Comparison of ENCODE assay signal across 7 mouse cellular contexts in genomic region chr1:132190040-132190513, GRCm38 (mm10). TPM values are rescaled to one million over a fixed set of nuclear protein-coding genes. Genes with fewer than 3 reads are reported as not detected.
DNase-seq lines count a peak whose midpoint lies in the region; ATAC-seq and TF ChIP-seq lines count a peak whose summit lies in the region.

No protein-coding gene starts in this region.

- 3% methylated on average over 50 of the region's 50 CpGs for WGBS in thymus, adult 2 months
- under 1% methylated on average over 44 of the region's 50 CpGs for WGBS in embryonic facial prominence, embryonic 15.5 days
- WGBS in liver, embryonic 15.5 days (ENCODE audit: insufficient replicate concordance) = 1% methylated on average over 50 of the region's 50 CpGs

- peak; percentile 29 for DNase-seq in thymus, postnatal 4 days
- DNase-seq in thymus, adult 2 months = no peak
- DNase-seq in kidney, adult 18-20 months = peak; percentile 38
- peak; percentile 78 for DNase-seq in retina, embryonic 14.5 days (ENCODE audit: low spot score)
- DNase-seq in ovary, postnatal 14 days (ENCODE audit: low spot score) = no peak

- peak overlapping the region; percentile 98 for H3K4me2 ChIP-seq in embryonic facial prominence, embryonic 15.5 days (replicated peaks)
- H3K4me2 ChIP-seq in liver, embryonic 15.5 days = peak overlapping the region; percentile 68

- no peak overlapping the region for H3K4me3 ChIP-seq in thymus, adult 2 months (ENCODE audit: control insufficient read depth, insufficient read depth, low read length)
- peak overlapping the region; percentile 55 for H3K4me3 ChIP-seq in embryonic facial prominence, embryonic 15.5 days (replicated peaks)
- H3K4me3 ChIP-seq in liver, embryonic 15.5 days (replicated peaks) = peak overlapping the region; percentile 45

- peaks cover 14% of the 10 kb centered on the region; the same call in 1 of the 2 replicates for H3K27me3 ChIP-seq in thymus, adult 2 months (ENCODE audit: control insufficient read depth, insufficient read depth, low read length)
- peaks cover 70% of the 10 kb centered on the region for H3K27me3 ChIP-seq in embryonic facial prominence, embryonic 15.5 days
- peaks cover 89% of the 10 kb centered on the region for H3K27me3 ChIP-seq in liver, embryonic 15.5 days

- TF ChIP-seq POLR2A in thymus, adult 2 months (IDR thresholded peaks at IDR 0.05; ENCODE audit: control insufficient read depth, extremely low read depth, insufficient read depth, low read length, poor library complexity) = no peak

- peak; percentile 21; the same call in 1 of the 2 replicates for ATAC-seq in embryonic facial prominence, embryonic 15.5 days (ENCODE audit: insufficient number of reproducible peaks, low FRiP score, low TSS enrichment, low read depth)
- no peak for ATAC-seq in liver, embryonic 15.5 days (ENCODE audit: insufficient read depth)

- H3K27ac ChIP-seq in thymus, adult 2 months (ENCODE audit: control insufficient read depth, insufficient read depth, low read length) = no peak overlapping the region
- H3K27ac ChIP-seq in embryonic facial prominence, embryonic 15.5 days (replicated peaks) = no peak overlapping the region
- H3K27ac ChIP-seq in liver, embryonic 15.5 days (replicated peaks) = no peak overlapping the region

- peak overlapping the region; percentile 41 for H3K9ac ChIP-seq in embryonic facial prominence, embryonic 15.5 days
- no peak overlapping the region for H3K9ac ChIP-seq in liver, embryonic 15.5 days

- peaks cover 3% of the 10 kb centered on the region; the same call in 1 of the 2 replicates for H3K4me1 ChIP-seq in thymus, adult 2 months (replicated peaks; ENCODE audit: control insufficient read depth, insufficient read depth, low read length)
- H3K4me1 ChIP-seq in embryonic facial prominence, embryonic 15.5 days = peaks cover 30% of the 10 kb centered on the region
- H3K4me1 ChIP-seq in liver, embryonic 15.5 days (replicated peaks) = peaks cover 9% of the 10 kb centered on the region

- H3K9me3 ChIP-seq in embryonic facial prominence, embryonic 15.5 days (replicated peaks) = no peaks in the 10 kb centered on the region
- no peaks in the 10 kb centered on the region for H3K9me3 ChIP-seq in liver, embryonic 15.5 days (replicated peaks)

- H3K36me3 ChIP-seq in thymus, adult 2 months (ENCODE audit: control insufficient read depth, insufficient read depth, low read length) = no peaks in the 10 kb centered on the region
- no peaks in the 10 kb centered on the region for H3K36me3 ChIP-seq in embryonic facial prominence, embryonic 15.5 days
- no peaks in the 10 kb centered on the region for H3K36me3 ChIP-seq in liver, embryonic 15.5 days (replicated peaks)

- TF ChIP-seq CTCF in thymus, adult 2 months (IDR thresholded peaks at IDR 0.05; ENCODE audit: borderline replicate concordance, control insufficient read depth, extremely low read depth, insufficient read depth, low read length, poor library complexity) = no peak

RNA-seq across cellular contexts. Expression of gene Lemd1, which starts 1.2 kb away (rescaled TPM):
- not detected in 2 replicates for polyA plus RNA-seq in thymus, adult 2 months (2012; rRNA removed)
- 0.79 and 0.91 TPM in 2 replicates for polyA plus RNA-seq in embryonic facial prominence, embryonic 15.5 days (2015; fragmentation: Nextera tagmentation; extraction: Ambion mirVana)
- not detected in 2 replicates for polyA plus RNA-seq in liver, embryonic 15.5 days (2015; fragmentation: Nextera tagmentation; extraction: Ambion mirVana)

RNA-seq across cellular contexts. Expression of gene AC124108.1, which starts 1.2 kb away (rescaled TPM):
- 0.03 TPM in 1 of 2 replicates, not detected in the other for polyA plus RNA-seq in thymus, adult 2 months (2012; rRNA removed)
- polyA plus RNA-seq in embryonic facial prominence, embryonic 15.5 days (2015; fragmentation: Nextera tagmentation; extraction: Ambion mirVana) = 0.37 and 0.43 TPM in 2 replicates
- not detected in 2 replicates for polyA plus RNA-seq in liver, embryonic 15.5 days (2015; fragmentation: Nextera tagmentation; extraction: Ambion mirVana)

RNA-seq across cellular contexts. Expression of gene Gm10188, which starts 39.5 kb away (rescaled TPM):
- polyA plus RNA-seq in thymus, adult 2 months (2012; rRNA removed) = not detected in 2 replicates
- polyA plus RNA-seq in embryonic facial prominence, embryonic 15.5 days (2015; fragmentation: Nextera tagmentation; extraction: Ambion mirVana) = not detected in 2 replicates
- polyA plus RNA-seq in liver, embryonic 15.5 days (2015; fragmentation: Nextera tagmentation; extraction: Ambion mirVana) = not detected in 2 replicates

RNA-seq across cellular contexts. Expression of gene Cdk18, which starts 50.6 kb away (rescaled TPM):
- polyA plus RNA-seq in thymus, adult 2 months (2012; rRNA removed) = 7.6 and 8.6 TPM in 2 replicates
- polyA plus RNA-seq in embryonic facial prominence, embryonic 15.5 days (2015; fragmentation: Nextera tagmentation; extraction: Ambion mirVana) = 3.1 and 3.7 TPM in 2 replicates
- 1.3 TPM in 2 replicates for polyA plus RNA-seq in liver, embryonic 15.5 days (2015; fragmentation: Nextera tagmentation; extraction: Ambion mirVana)

Comparison
In these comparisons a context has a peak if more than half of its experiments do, and no peak if none do; other contexts are left out.
1. DNase-seq: peak in thymus, postnatal 4 days (single experiment), kidney, adult 18-20 months (single experiment) and retina, embryonic 14.5 days (single experiment); none in thymus, adult 2 months (single experiment) and ovary, postnatal 14 days (single experiment).